Mouse (Mus musculus): ENCODE measurements around the gene Cmbl.

- TF ChIP-seq CTCF (IDR thresholded peaks at IDR 0.05; ENCODE audit: low read depth, low read length) (no peak), POLR2A (IDR thresholded peaks at IDR 0.05; ENCODE audit: borderline replicate concordance, low read depth, low read length) (no peak)
These were observed 17.8 kb upstream of the Cmbl start for GRCm38 (mm10) chr15:31547421-31547820.

All from bone marrow macrophage, adult 2 months (primary cell).